Mouse (Mus musculus) midbrain, embryonic 16.5 days (tissue): ENCODE results near the gene Svs2. TPM values are rescaled to one million over a fixed set of nuclear protein-coding genes. Genes with fewer than 3 reads are reported as not detected.
"Not testable (repeated sequence)": the region's sequence is repeated elsewhere in the genome, so short reads cannot be mapped to it uniquely, and the experiment has no call there.

ENCODE experiments used
- ATAC-seq: fragments of 200-750 bp; cut with Nextera tagmentation; 2 replicates; pipeline ENCODE4 v1.8.0; 2017; ENCODE audit warnings: moderate TSS enrichment
- H3K27ac ChIP-seq: fragments of 300-500 bp; sonication (generic); 2 replicates; pipeline ENCODE4 v1.5.1; 2014; ENCODE audit warnings: mild to moderate bottlenecking, low read length, mixed read lengths
- H3K27me3 ChIP-seq: fragments of 300-500 bp; sonication (generic); 2 replicates; pipeline ENCODE4 v1.6.1; 2014; ENCODE audit warnings: low read depth, low read length, mixed read lengths; ENCODE audit not compliant: control insufficient read depth, insufficient read depth
- H3K36me3 ChIP-seq: fragments of 300-500 bp; sonication (generic); 2 replicates; pipeline ENCODE4 v1.6.1; 2014; ENCODE audit warnings: mild to moderate bottlenecking, low read length, moderate library complexity, mixed read lengths; ENCODE audit not compliant: control insufficient read depth, insufficient read depth
- H3K4me1 ChIP-seq: fragments of 300-500 bp; sonication (generic); 2 replicates; pipeline ENCODE4 v1.6.1; 2014; ENCODE audit warnings: mild to moderate bottlenecking, low read length, mixed read lengths; ENCODE audit not compliant: control insufficient read depth, insufficient read depth
- H3K4me2 ChIP-seq: fragments of 300-500 bp; sonication (generic); 2 replicates; pipeline ENCODE4 v1.6.1; 2014; ENCODE audit warnings: mild to moderate bottlenecking, low read length, mixed read lengths
- H3K4me3 ChIP-seq: fragments of 300-500 bp; sonication (generic); 2 replicates; pipeline ENCODE4 v1.5.1; 2014; ENCODE audit warnings: low read depth, mild to moderate bottlenecking, low read length, moderate library complexity, mixed read lengths
- H3K9ac ChIP-seq: fragments of 300-500 bp; sonication (generic); 2 replicates; pipeline ENCODE4 v1.6.1; 2014; ENCODE audit warnings: low read depth, low read length, mixed read lengths
- H3K9me3 ChIP-seq: fragments of 300-500 bp; sonication (generic); replicated peaks from 2 replicates; pipeline ENCODE4 v1.6.1; 2014; ENCODE audit warnings: mild to moderate bottlenecking, low read length, mixed read lengths; ENCODE audit not compliant: control insufficient read depth, poor library complexity, severe bottlenecking
- WGBS: fragments of 180-500 bp; shearing (Covaris S2); extraction: QIAGEN DNeasy Blood & Tissue Kit; methylation state at CpG from one replicate; pipeline ENCODE4 v1.1.7; 2014; 5-methylcytosine and 5-hydroxymethylcytosine counted together
- polyA plus RNA-seq: library from polyadenylated mRNA; unstranded; fragments of >200 nt; fragmentation: Nextera tagmentation; extraction: Ambion mirVana; gene quantifications from 2 replicates; pipeline ENCODE4 v1.2.1, GENCODE M21; 2015

The Svs2 gene
- polyA plus RNA-seq: not detected in 2 replicates

GRCm38 (mm10) chr2:164238366-164238765 lies at the start of gene Svs2:
Gene Svs2 (minus strand): TSS chr2:164238466.
- no peak within 1 kb of the TSS for H3K27ac ChIP-seq
- H3K9ac ChIP-seq: no peak within 1 kb of the TSS
- no peak within 1 kb of the TSS for H3K4me2 ChIP-seq
- no peaks in the 10 kb centered on the region for H3K36me3 ChIP-seq
- H3K9me3 ChIP-seq: no peaks in the 10 kb centered on the region
- WGBS: 88% methylated on average over 3 of the region's 3 CpGs
- H3K4me1 ChIP-seq: no peaks in the 10 kb centered on the region
- no peak for ATAC-seq
- H3K27me3 ChIP-seq: no peaks in the 10 kb centered on the region
- no peak within 1 kb of the TSS for H3K4me3 ChIP-seq

- Histone ChIP-seq H3K36me3 (no peaks in the 10 kb centered on the region), H3K4me3 (no peak within 1 kb of the TSS), H3K9me3 (no peaks in the 10 kb centered on the region), H3K9ac (no peak within 1 kb of the TSS), H3K27ac (no peak within 1 kb of the TSS), H3K4me2 (no peak within 1 kb of the TSS), H3K4me1 (no peaks in the 10 kb centered on the region), H3K27me3 (no peaks in the 10 kb centered on the region)
- ATAC-seq: no peak
- WGBS: 93% methylated on average over 4 of the region's 4 CpGs
Observed at GRCm38 (mm10) chr2:164278359-164278758, 40.1 kb upstream of the Svs2 start, which contains the start of gene Svs4. Gene Svs4 (minus strand): TSS chr2:164278459.

GRCm38 (mm10) chr2:164256540-164256939 lies 18.3 kb upstream of the Svs2 start, which contains the start of gene Svs3b:
Gene Svs3b (minus strand): TSS chr2:164256640.
- not testable (repeated sequence) for ATAC-seq, H3K9ac ChIP-seq, H3K27me3 ChIP-seq, H3K4me1 ChIP-seq, H3K4me2 ChIP-seq, H3K36me3 ChIP-seq, H3K9me3 ChIP-seq, H3K4me3 ChIP-seq, H3K27ac ChIP-seq
- WGBS: 89% methylated on average over 1 of the region's 1 CpGs

GRCm38 (mm10) chr2:164232671-164233070 lies 5.6 kb downstream of the Svs2 start:
- no peaks in the 10 kb centered on the region for H3K4me1 ChIP-seq
- no peak overlapping the region for H3K9ac ChIP-seq
- no peaks in the 10 kb centered on the region for H3K27me3 ChIP-seq
- no peak overlapping the region for H3K4me2 ChIP-seq
- ATAC-seq: no peak
- no peak overlapping the region for H3K27ac ChIP-seq
- H3K4me3 ChIP-seq: no peak overlapping the region
- H3K9me3 ChIP-seq: no peaks in the 10 kb centered on the region
- H3K36me3 ChIP-seq: no peaks in the 10 kb centered on the region
- 88% methylated on average over 8 of the region's 8 CpGs for WGBS

- WGBS: 82% methylated on average over 8 of the region's 8 CpGs
- Histone ChIP-seq H3K4me3 (no peak overlapping the region), H3K4me1 (no peaks in the 10 kb centered on the region), H3K27ac (no peak overlapping the region), H3K27me3 (no peaks in the 10 kb centered on the region), H3K9ac (no peak overlapping the region), H3K9me3 (no peaks in the 10 kb centered on the region), H3K4me2 (no peak overlapping the region), H3K36me3 (no peaks in the 10 kb centered on the region)
- no peak for ATAC-seq
Observed at GRCm38 (mm10) chr2:164228361-164229070, 9.8 kb downstream of the Svs2 start.

GRCm38 (mm10) chr2:164221522-164221921 lies 16.7 kb downstream of the Svs2 start, which contains the start of gene Wfdc15b:
Gene Wfdc15b (minus strand): TSS chr2:164221660.
- ATAC-seq: no peak
- Histone ChIP-seq H3K9ac (no peak within 1 kb of the TSS), H3K4me2 (no peak within 1 kb of the TSS), H3K4me1 (no peaks in the 10 kb centered on the region), H3K27ac (no peak within 1 kb of the TSS), H3K9me3 (no peaks in the 10 kb centered on the region), H3K36me3 (no peaks in the 10 kb centered on the region), H3K27me3 (no peaks in the 10 kb centered on the region), H3K4me3 (no peak within 1 kb of the TSS)
- WGBS: 87% methylated on average over 11 of the region's 11 CpGs

- no peak for ATAC-seq
- no peak overlapping the region for H3K4me2 ChIP-seq
- WGBS: 88% methylated on average over 9 of the region's 9 CpGs
- no peak overlapping the region for H3K27ac ChIP-seq
- no peak overlapping the region for H3K4me3 ChIP-seq
- H3K9ac ChIP-seq: no peak overlapping the region
- no peaks in the 10 kb centered on the region for H3K36me3 ChIP-seq
- H3K27me3 ChIP-seq: no peaks in the 10 kb centered on the region
- H3K4me1 ChIP-seq: no peaks in the 10 kb centered on the region
- no peaks in the 10 kb centered on the region for H3K9me3 ChIP-seq
Observed at GRCm38 (mm10) chr2:164219295-164219694, 19.0 kb downstream of the Svs2 start.

GRCm38 (mm10) chr2:164212711-164213110 lies 25.6 kb downstream of the Svs2 start:
- Histone ChIP-seq H3K4me3 (no peak overlapping the region), H3K4me2 (no peak overlapping the region), H3K9ac (no peak overlapping the region), H3K4me1 (no peaks in the 10 kb centered on the region), H3K27me3 (no peaks in the 10 kb centered on the region), H3K9me3 (no peaks in the 10 kb centered on the region), H3K36me3 (no peaks in the 10 kb centered on the region), H3K27ac (no peak overlapping the region)
- no peak for ATAC-seq
- 79% methylated on average over 5 of the region's 5 CpGs for WGBS

- Histone ChIP-seq H3K27ac (no peak overlapping the region), H3K4me2 (no peak overlapping the region), H3K4me1 (no peaks in the 10 kb centered on the region), H3K9ac (no peak overlapping the region), H3K27me3 (no peaks in the 10 kb centered on the region), H3K9me3 (no peaks in the 10 kb centered on the region), H3K36me3 (no peaks in the 10 kb centered on the region), H3K4me3 (no peak overlapping the region)
- ATAC-seq: no peak
- WGBS: 91% methylated on average over 4 of the region's 4 CpGs
Observed at GRCm38 (mm10) chr2:164210892-164211291, 27.4 kb downstream of the Svs2 start.
